Mouse (Mus musculus): ENCODE data around the gene Nhlrc1. TPM values are rescaled to one million over a fixed set of nuclear protein-coding genes. Genes with fewer than 3 reads are reported as not detected.

The Nhlrc1 gene
- total RNA-seq, 2 experiments from 2014 or later: 2.8 to 3.8 TPM

Other genes starting within 250 kb of the Nhlrc1 start
- gene Kif13a, start 85.0 kb downstream of the Nhlrc1 start, total RNA-seq (2021): 10 to 100 TPM; 56.0 to 56.5 TPM
- gene Kdm1b, start 28.6 kb upstream of the Nhlrc1 start, total RNA-seq (2021): 1 to 10 TPM; 5.8 to 6.3 TPM
- gene Tpmt, start 29.9 kb upstream of the Nhlrc1 start, total RNA-seq (2021): 1 to 10 TPM; 4.6 to 6.5 TPM
- 10 to 100 TPM; 30.6 to 36.7 TPM for gene Dek, start 91.4 kb upstream of the Nhlrc1 start, total RNA-seq (2021)
- 10 to 100 TPM in 1 of 2 experiments, 1 to 10 TPM in 1; 9.5 to 14.4 TPM for gene Rnf144b, start 107.8 kb upstream of the Nhlrc1 start, total RNA-seq (2021)